Mouse (Mus musculus) bone marrow macrophage, adult 2 months (primary cell): Measurements from ENCODE around the gene Tmem182.

Experiments
- CTCF ChIP-seq: IDR thresholded peaks from 2 replicates; pipeline ENCODE4 v1.5.1; 2012; ENCODE audit warnings: low read depth, mild to moderate bottlenecking, low read length, moderate library complexity
- POLR2A ChIP-seq: IDR thresholded peaks from 2 replicates; pipeline ENCODE4 v1.6.1; 2012; ENCODE audit warnings: mild to moderate bottlenecking, low read depth, low read length, borderline replicate concordance

GRCm38 (mm10) chr1:40830712-40831507, 25.5 kb downstream of the Tmem182 start:
- no peak for TF ChIP-seq CTCF
- no peak for TF ChIP-seq POLR2A
